Mouse (Mus musculus) embryonic facial prominence, embryonic 12.5 days (tissue): ENCODE measurements around the gene Hspa1a. TPM values are rescaled to one million over a fixed set of nuclear protein-coding genes. Genes with fewer than 3 reads are reported as not detected.
"Not testable (repeated sequence)": the region's sequence is repeated elsewhere in the genome, so short reads cannot be mapped to it uniquely, and the experiment has no call there.

Experiments used
- ATAC-seq: fragments of 200-750 bp; cut with Nextera tagmentation; 2 replicates; pipeline ENCODE4 v1.8.0; 2017; ENCODE audit not compliant: insufficient number of reproducible peaks, insufficient read depth, low FRiP score, low TSS enrichment
- H3K27ac ChIP-seq: fragments of 300-500 bp; sonication (generic); 2 replicates; pipeline ENCODE4 v1.5.1; 2016; ENCODE audit warnings: mild to moderate bottlenecking
- H3K27me3 ChIP-seq: fragments of 300-500 bp; sonication (generic); 2 replicates; pipeline ENCODE4 v1.6.1; 2016; ENCODE audit warnings: mild to moderate bottlenecking, moderate library complexity
- H3K36me3 ChIP-seq: fragments of 300-500 bp; sonication (generic); 2 replicates; pipeline ENCODE4 v1.6.1; 2016; ENCODE audit warnings: mild to moderate bottlenecking
- H3K4me1 ChIP-seq: fragments of 300-500 bp; sonication (generic); 2 replicates; pipeline ENCODE4 v1.6.1; 2016
- H3K4me2 ChIP-seq: fragments of 300-500 bp; sonication (generic); replicated peaks from 2 replicates; pipeline ENCODE4 v1.6.1; 2016; ENCODE audit warnings: mild to moderate bottlenecking, moderate library complexity
- H3K4me3 ChIP-seq: fragments of 300-500 bp; sonication (generic); 2 replicates; pipeline ENCODE4 v1.5.1; 2016; ENCODE audit warnings: mild to moderate bottlenecking
- H3K9ac ChIP-seq: fragments of 300-500 bp; sonication (generic); 2 replicates; pipeline ENCODE4 v1.6.1; 2016; ENCODE audit warnings: mild to moderate bottlenecking, moderate library complexity
- H3K9me3 ChIP-seq: fragments of 300-500 bp; sonication (generic); 2 replicates; pipeline ENCODE4 v1.6.1; 2016; ENCODE audit warnings: mild to moderate bottlenecking, moderate library complexity
- WGBS: fragments of 180-500 bp; shearing (Covaris S2); methylation state at CpG from one replicate; pipeline ENCODE4 v1.1.7; 2016; 5-methylcytosine and 5-hydroxymethylcytosine counted together
- polyA plus RNA-seq: library from polyadenylated mRNA; unstranded; fragments of >200 nt; fragmentation: Nextera tagmentation; extraction: Ambion mirVana; gene quantifications from 2 replicates; pipeline ENCODE4 v1.2.1, GENCODE M21; 2016

Gene Hspa1a
- polyA plus RNA-seq, 1 experiment from 2014 or later = 4.9 TPM

GRCm38 (mm10) chr17:34979631-34980030, 7.7 kb upstream of the Hspa1a start:
- H3K9me3 ChIP-seq = no peaks in the 10 kb centered on the region
- H3K27ac ChIP-seq = no peak overlapping the region
- 86% methylated on average over 4 of the region's 4 CpGs for WGBS
- H3K27me3 ChIP-seq = no peaks in the 10 kb centered on the region
- no peak overlapping the region for H3K4me2 ChIP-seq
- H3K9ac ChIP-seq = peak overlapping the region; percentile 7; the same call in 1 of the 2 replicates
- ATAC-seq = no peak
- no peak overlapping the region for H3K4me3 ChIP-seq
- H3K4me1 ChIP-seq = peaks cover 9% of the 10 kb centered on the region
- no peaks in the 10 kb centered on the region for H3K36me3 ChIP-seq

- H3K4me2 ChIP-seq = no peak overlapping the region
- 89% methylated on average over 27 of the region's 27 CpGs for WGBS
- H3K4me3 ChIP-seq = no peak overlapping the region
- H3K27me3 ChIP-seq = no peaks in the 10 kb centered on the region
- no peaks in the 10 kb centered on the region for H3K36me3 ChIP-seq
- no peak overlapping the region for H3K9ac ChIP-seq
- H3K27ac ChIP-seq = no peak overlapping the region
- no peaks in the 10 kb centered on the region for H3K9me3 ChIP-seq
- peaks cover 9% of the 10 kb centered on the region for H3K4me1 ChIP-seq
- ATAC-seq = no peak
Measured at GRCm38 (mm10) chr17:34978239-34978638, 6.3 kb upstream of the Hspa1a start.

- H3K9ac ChIP-seq = no peak overlapping the region
- H3K27ac ChIP-seq = no peak overlapping the region
- WGBS = 94% methylated on average over 20 of the region's 20 CpGs
- ATAC-seq = no peak
- no peaks in the 10 kb centered on the region for H3K27me3 ChIP-seq
- no peak overlapping the region for H3K4me2 ChIP-seq
- H3K36me3 ChIP-seq = no peaks in the 10 kb centered on the region
- H3K4me3 ChIP-seq = no peak overlapping the region
- 0 out of 2 replicates have a peak, but pooled peaks cover 3% of the 10 kb centered on the region for H3K4me1 ChIP-seq
- H3K9me3 ChIP-seq = no peaks in the 10 kb centered on the region
Measured at GRCm38 (mm10) chr17:34977000-34977399, 5.0 kb upstream of the Hspa1a start.

- no peak overlapping the region for H3K4me2 ChIP-seq
- H3K9me3 ChIP-seq = no peaks in the 10 kb centered on the region
- H3K27ac ChIP-seq = no peak overlapping the region
- 0 out of 2 replicates have a peak, but pooled peaks cover under 1% of the 10 kb centered on the region for H3K4me1 ChIP-seq
- no peak overlapping the region for H3K9ac ChIP-seq
- no peak overlapping the region for H3K4me3 ChIP-seq
- no peaks in the 10 kb centered on the region for H3K27me3 ChIP-seq
- no peaks in the 10 kb centered on the region for H3K36me3 ChIP-seq
- WGBS = 76% methylated on average over 3 of the region's 3 CpGs
- no peak for ATAC-seq
Measured at GRCm38 (mm10) chr17:34975581-34976492, 3.9 kb upstream of the Hspa1a start.

- not testable (repeated sequence) for H3K4me1 ChIP-seq, H3K9me3 ChIP-seq, ATAC-seq, H3K36me3 ChIP-seq, H3K27ac ChIP-seq, H3K9ac ChIP-seq
- Histone ChIP-seq H3K27me3 (peaks cover 26% of the 10 kb centered on the region), H3K4me3 (peak overlapping the region; percentile 35), H3K4me2 (peak overlapping the region; percentile 65)
- WGBS = 4% methylated on average over 34 of the region's 43 CpGs
Measured at GRCm38 (mm10) chr17:34971694-34972068, 275 bp downstream of the Hspa1a start.

GRCm38 (mm10) chr17:34970850-34971249, 1.1 kb downstream of the Hspa1a start:
- H3K27me3 ChIP-seq = peaks cover 26% of the 10 kb centered on the region
- H3K27ac ChIP-seq, H3K4me1 ChIP-seq, H3K36me3 ChIP-seq, H3K9me3 ChIP-seq, H3K4me2 ChIP-seq, H3K4me3 ChIP-seq, ATAC-seq, H3K9ac ChIP-seq: not testable (repeated sequence)
- 31% methylated on average over 25 of the region's 37 CpGs for WGBS

GRCm38 (mm10) chr17:34969822-34970221, 2.1 kb downstream of the Hspa1a start, which contains the start of gene Gm20481:
TSS of gene Gm20481 (plus strand) at chr17:34969912.
- 61% methylated on average over 8 of the region's 11 CpGs for WGBS
- H3K4me2 ChIP-seq, H3K4me1 ChIP-seq, H3K4me3 ChIP-seq, H3K27ac ChIP-seq, H3K9me3 ChIP-seq, H3K36me3 ChIP-seq, H3K9ac ChIP-seq, ATAC-seq: not testable (repeated sequence)
- H3K27me3 ChIP-seq = peaks cover 26% of the 10 kb centered on the region

GRCm38 (mm10) chr17:34965627-34966026, 6.3 kb downstream of the Hspa1a start:
- ATAC-seq = no peak
- Histone ChIP-seq H3K27ac (no peak overlapping the region), H3K36me3 (no peaks in the 10 kb centered on the region), H3K4me2 (no peak overlapping the region), H3K9me3 (no peaks in the 10 kb centered on the region), H3K27me3 (peaks cover 26% of the 10 kb centered on the region), H3K4me3 (no peak overlapping the region), H3K9ac (no peak overlapping the region), H3K4me1 (no peaks in the 10 kb centered on the region)
- 75% methylated on average over 5 of the region's 5 CpGs for WGBS

GRCm38 (mm10) chr17:34964640-34965049, 7.3 kb downstream of the Hspa1a start:
- Histone ChIP-seq H3K4me2 (no peak overlapping the region), H3K4me3 (no peak overlapping the region), H3K27ac (no peak overlapping the region), H3K27me3 (peaks cover 23% of the 10 kb centered on the region), H3K4me1 (0 out of 2 replicates have a peak, but pooled peaks cover 5% of the 10 kb centered on the region), H3K9me3 (no peaks in the 10 kb centered on the region), H3K36me3 (no peaks in the 10 kb centered on the region), H3K9ac (peak overlapping the region; percentile 36)
- no peak for ATAC-seq
- 13% methylated on average over 1 of the region's 1 CpGs for WGBS

GRCm38 (mm10) chr17:34962841-34963240, 9.1 kb downstream of the Hspa1a start:
- no peak overlapping the region for H3K4me3 ChIP-seq
- no peaks in the 10 kb centered on the region for H3K9me3 ChIP-seq
- H3K27ac ChIP-seq = no peak overlapping the region
- H3K27me3 ChIP-seq = peaks cover 5% of the 10 kb centered on the region
- H3K4me1 ChIP-seq = 0 out of 2 replicates have a peak, but pooled peaks cover 5% of the 10 kb centered on the region
- no peak overlapping the region for H3K9ac ChIP-seq
- no peak for ATAC-seq
- H3K36me3 ChIP-seq = no peaks in the 10 kb centered on the region
- 61% methylated on average over 1 of the region's 1 CpGs for WGBS
- H3K4me2 ChIP-seq = no peak overlapping the region

GRCm38 (mm10) chr17:34962125-34962524, 9.8 kb downstream of the Hspa1a start:
- 25% methylated on average over 3 of the region's 3 CpGs for WGBS
- H3K36me3 ChIP-seq = no peaks in the 10 kb centered on the region
- no peak overlapping the region for H3K27ac ChIP-seq
- H3K4me3 ChIP-seq = no peak overlapping the region
- no peaks in the 10 kb centered on the region for H3K9me3 ChIP-seq
- H3K27me3 ChIP-seq = no peaks in the 10 kb centered on the region; the same call in 1 of the 2 replicates
- H3K4me2 ChIP-seq = no peak overlapping the region
- 0 out of 2 replicates have a peak, but pooled peaks cover 5% of the 10 kb centered on the region for H3K4me1 ChIP-seq
- H3K9ac ChIP-seq = no peak overlapping the region
- no peak for ATAC-seq
